Mouse (Mus musculus) midbrain, postnatal 0 days (tissue): Measurements from ENCODE around the gene Col8a2. TPM values are rescaled to one million over a fixed set of nuclear protein-coding genes. Genes with fewer than 3 reads are reported as not detected.
A peak's percentile ranks its signal among the peaks of the same experiment; 100 is the strongest.

Source experiments
- ATAC-seq: fragments of 200-750 bp; cut with Nextera tagmentation; 2 replicates; pipeline ENCODE4 v1.8.0; 2017; ENCODE audit warnings: moderate number of reproducible peaks, mild to moderate bottlenecking, moderate TSS enrichment, moderate library complexity; ENCODE audit not compliant: low FRiP score
- DNase-seq: peaks from one replicate; pipeline ENCODE4 v3.0.0-alpha.2; 2015; ENCODE audit warnings: low spot score
- H3K27ac ChIP-seq: fragments of 300-500 bp; sonication (generic); 2 replicates; pipeline ENCODE4 v1.5.1; 2014; ENCODE audit warnings: low read depth, mild to moderate bottlenecking, low read length, mixed read lengths
- H3K27me3 ChIP-seq: fragments of 300-500 bp; sonication (generic); 2 replicates; pipeline ENCODE4 v1.6.1; 2014; ENCODE audit warnings: low read length, control low read depth, mixed read lengths; ENCODE audit not compliant: insufficient read depth
- H3K36me3 ChIP-seq: fragments of 300-500 bp; sonication (generic); 2 replicates; pipeline ENCODE4 v1.6.1; 2014; ENCODE audit warnings: low read length, control low read depth, mixed read lengths; ENCODE audit not compliant: insufficient read depth
- H3K4me1 ChIP-seq: fragments of 300-500 bp; sonication (generic); 2 replicates; pipeline ENCODE4 v1.6.1; 2014; ENCODE audit warnings: mild to moderate bottlenecking, control low read depth, antibody characterized with exemption, low read length, mixed read lengths; ENCODE audit not compliant: insufficient read depth
- H3K4me2 ChIP-seq: fragments of 300-500 bp; sonication (generic); 2 replicates; pipeline ENCODE4 v1.6.1; 2014; ENCODE audit warnings: low read depth, mild to moderate bottlenecking, low read length, mixed read lengths; ENCODE audit not compliant: poor library complexity, severe bottlenecking
- H3K4me3 ChIP-seq: fragments of 300-500 bp; sonication (generic); 2 replicates; pipeline ENCODE4 v1.5.1; 2014; ENCODE audit warnings: low read depth, mild to moderate bottlenecking, low read length, moderate library complexity
- H3K9ac ChIP-seq: fragments of 300-500 bp; sonication (generic); replicated peaks from 2 replicates; pipeline ENCODE4 v1.6.1; 2014; ENCODE audit warnings: mild to moderate bottlenecking, low read length, moderate library complexity, mixed read lengths; ENCODE audit not compliant: poor library complexity, severe bottlenecking
- H3K9me3 ChIP-seq: fragments of 300-500 bp; sonication (generic); 2 replicates; pipeline ENCODE4 v1.6.1; 2016; ENCODE audit warnings: low read length, control low read depth
- CTCF ChIP-seq: IDR thresholded peaks from 2 replicates; pipeline ENCODE4 v1.5.1; 2016; ENCODE audit warnings: antibody characterized with exemption, mild to moderate bottlenecking
- WGBS: fragments of 180-500 bp; shearing (Covaris S2); extraction: QIAGEN DNeasy Blood & Tissue Kit; methylation state at CpG from one replicate; pipeline ENCODE4 v1.1.7; 2014; 5-methylcytosine and 5-hydroxymethylcytosine counted together
- polyA plus RNA-seq: library from polyadenylated mRNA; unstranded; fragments of >200 nt; fragmentation: Nextera tagmentation; extraction: Ambion mirVana; gene quantifications from 2 replicates; pipeline ENCODE4 v1.2.1, GENCODE M21; 2015
- total RNA-seq: library from RNA; depleted of rRNA; stranded (reverse); fragments of >200 nt; gene quantifications from 2 replicates; pipeline ENCODE4 v1.2.3, GENCODE M21; 2014

The Col8a2 gene
- total and polyA plus RNA-seq, 2 experiments from 2014 or later: 1.3 to 11.0 TPM

GRCm38 (mm10) chr4:126315931-126316330 is 29.3 kb downstream of the Col8a2 start:
- ATAC-seq: no peak
- Histone ChIP-seq H3K4me1 (peaks cover 8% of the 10 kb centered on the region; the same call in 1 of the 2 replicates), H3K4me3 (no peak overlapping the region), H3K9me3 (no peaks in the 10 kb centered on the region), H3K27ac (no peak overlapping the region), H3K4me2 (no peak overlapping the region), H3K9ac (no peak overlapping the region), H3K36me3 (peaks cover 33% of the 10 kb centered on the region), H3K27me3 (no peaks in the 10 kb centered on the region)
- 42% methylated on average over 5 of the region's 5 CpGs for WGBS
- no peak for DNase-seq
- TF ChIP-seq CTCF: no peak

- Histone ChIP-seq H3K9ac (no peak overlapping the region), H3K36me3 (peaks cover 33% of the 10 kb centered on the region), H3K9me3 (no peaks in the 10 kb centered on the region), H3K4me3 (no peak overlapping the region), H3K27ac (no peak overlapping the region), H3K4me2 (no peak overlapping the region), H3K4me1 (peaks cover 8% of the 10 kb centered on the region; the same call in 1 of the 2 replicates), H3K27me3 (no peaks in the 10 kb centered on the region)
- WGBS: 92% methylated on average over 13 of the region's 13 CpGs
- no peak for TF ChIP-seq CTCF
- ATAC-seq (no peak), DNase-seq (no peak)
These were observed 29.9 kb downstream of the Col8a2 start for GRCm38 (mm10) chr4:126316443-126317040.

GRCm38 (mm10) chr4:126319806-126320205 is 33.2 kb downstream of the Col8a2 start:
- TF ChIP-seq CTCF: no peak
- H3K27ac ChIP-seq: no peak overlapping the region
- H3K4me1 ChIP-seq: peaks cover 8% of the 10 kb centered on the region; the same call in 1 of the 2 replicates
- no peaks in the 10 kb centered on the region for H3K27me3 ChIP-seq
- ATAC-seq (no peak), DNase-seq (no peak)
- H3K9ac ChIP-seq: no peak overlapping the region
- H3K36me3 ChIP-seq: peaks cover 33% of the 10 kb centered on the region
- H3K4me3 ChIP-seq: no peak overlapping the region
- H3K9me3 ChIP-seq: no peaks in the 10 kb centered on the region
- no peak overlapping the region for H3K4me2 ChIP-seq
- 93% methylated on average over 6 of the region's 6 CpGs for WGBS

DNA sequence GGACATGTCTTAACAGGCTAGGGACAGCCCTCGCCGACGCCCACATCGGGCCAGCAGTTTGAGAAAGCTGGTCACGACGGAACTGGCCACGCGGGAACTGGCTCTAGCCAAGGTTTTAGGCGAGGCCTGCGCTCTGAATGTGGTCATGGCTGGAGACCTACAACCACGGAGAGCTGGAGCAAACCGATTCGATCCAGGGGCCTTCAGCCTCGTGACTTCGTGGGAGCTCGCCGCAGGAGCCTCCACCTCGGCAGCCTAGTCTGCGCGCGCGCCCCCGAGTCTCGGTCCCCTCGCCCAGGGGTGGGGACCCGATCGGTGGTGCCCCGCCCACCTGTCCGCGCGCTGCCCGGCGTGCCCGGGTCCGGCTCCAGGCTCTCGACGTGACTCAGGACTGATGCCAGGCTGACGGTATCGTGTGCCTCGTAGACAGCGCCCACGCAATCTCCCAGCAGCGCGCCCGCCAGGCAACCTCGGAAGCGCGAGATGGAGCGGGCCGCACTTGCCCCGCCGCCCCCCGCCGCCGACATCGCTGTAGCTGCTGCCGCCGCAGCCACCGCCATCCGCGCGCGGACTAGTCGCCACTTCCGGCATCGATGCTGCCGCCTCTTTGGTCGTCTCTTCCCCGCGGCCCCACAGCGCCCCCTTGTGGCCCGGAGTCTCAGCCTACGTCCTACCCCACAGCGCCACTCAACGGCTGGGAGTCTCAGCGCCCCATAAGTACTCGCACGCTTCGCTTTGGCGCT is 34.7 kb downstream of the Col8a2 start, which contains the start of gene Adprhl2:
Adprhl2 (minus strand) TSS at position 593 of the 743 bp plus-strand sequence.
- peak; percentile 100 for TF ChIP-seq CTCF
- under 1% methylated on average over 53 of the region's 80 CpGs for WGBS
- peak; percentile 88 for ATAC-seq
- Histone ChIP-seq H3K9me3 (no peaks in the 10 kb centered on the region), H3K36me3 (peaks cover 24% of the 10 kb centered on the region), H3K4me3 (peak within 1 kb of the TSS; percentile 81), H3K9ac (peak within 1 kb of the TSS; percentile 91), H3K27ac (peak within 1 kb of the TSS; percentile 88), H3K4me1 (peaks cover 8% of the 10 kb centered on the region; the same call in 1 of the 2 replicates), H3K4me2 (peak within 1 kb of the TSS; percentile 83), H3K27me3 (no peaks in the 10 kb centered on the region)
- peak; percentile 97 for DNase-seq

DNA sequence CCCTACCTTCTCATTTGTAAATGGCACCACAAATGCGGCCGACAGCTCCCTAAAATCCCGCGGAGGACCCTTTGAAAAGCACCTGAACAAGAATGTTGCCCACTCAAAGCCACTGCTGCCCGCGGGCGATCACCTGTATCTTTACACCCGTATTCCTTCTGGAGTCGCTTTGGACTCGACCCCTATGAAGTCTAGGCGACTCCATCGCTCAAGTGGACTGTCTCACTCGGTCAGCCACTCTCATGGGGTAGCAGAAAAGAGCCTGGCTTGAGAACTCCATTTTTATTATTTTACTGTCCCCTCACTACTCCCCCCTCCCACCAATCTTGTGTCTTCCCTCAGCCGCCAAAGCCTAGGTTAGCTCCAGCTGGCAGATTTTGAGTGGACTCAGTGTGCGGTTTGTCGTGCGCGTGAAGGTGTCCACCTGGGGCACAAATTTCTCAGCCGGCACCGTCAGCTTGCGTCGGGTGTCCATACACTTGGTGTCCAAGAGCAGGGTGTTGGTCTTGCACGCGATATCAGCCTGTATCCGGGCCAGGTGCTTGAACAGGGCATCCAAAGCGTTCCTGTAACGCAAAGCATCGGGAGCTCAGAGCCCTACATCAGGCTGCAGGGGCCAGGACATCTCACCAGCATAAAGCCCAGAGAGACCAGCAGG is 35.4 kb downstream of the Col8a2 start:
- Histone ChIP-seq H3K9ac (no peak overlapping the region; the same call in 1 of the 2 replicates), H3K36me3 (peaks cover 17% of the 10 kb centered on the region), H3K9me3 (no peaks in the 10 kb centered on the region), H3K4me3 (peak overlapping the region; percentile 81), H3K4me1 (peaks cover 8% of the 10 kb centered on the region; the same call in 1 of the 2 replicates), H3K27ac (no peak overlapping the region), H3K27me3 (no peaks in the 10 kb centered on the region), H3K4me2 (peak overlapping the region; percentile 83)
- ATAC-seq (peak; percentile 8; the same call in 1 of the 2 replicates), DNase-seq (no peak)
- 57% methylated on average over 28 of the region's 28 CpGs for WGBS
- TF ChIP-seq CTCF: no peak
